Mouse (Mus musculus): Measurements from ENCODE around the gene Ermap.

DNA sequence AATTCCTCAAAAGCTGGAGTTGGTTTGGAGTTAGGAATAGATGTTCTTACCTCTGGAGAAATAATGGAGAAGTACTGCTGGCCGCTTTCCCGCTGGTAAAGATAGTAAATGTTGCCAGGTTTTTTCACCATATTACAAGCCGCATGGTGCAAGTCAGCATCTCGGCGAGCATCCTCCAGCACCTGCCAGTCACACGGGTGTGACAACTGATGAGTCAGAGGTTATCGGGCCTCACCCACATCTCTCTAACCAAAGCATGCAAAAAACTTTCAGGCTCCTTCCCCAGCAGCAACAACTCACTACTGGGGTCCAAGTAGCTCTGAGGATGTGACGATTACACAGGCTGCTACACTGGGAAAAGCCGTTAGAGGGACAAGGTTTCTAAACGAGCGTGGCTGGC is 36.9 kb upstream of the Ermap start:
- TF ChIP-seq CTCF (conservative IDR thresholded peaks at IDR 0.05; ENCODE audit: insufficient read depth, insufficient read length, low read depth, low read length) (no peak), POLR2A (IDR thresholded peaks at IDR 0.05; ENCODE audit: low read depth, low read length) (no peak)

All from kidney, adult 2 months (tissue).